Mouse (Mus musculus) kidney, postnatal 10 days (tissue): ENCODE data around the gene Cntnap5b.

Experiments
- DNase-seq: peaks from one replicate; pipeline ENCODE4 v3.0.0; 2021; ENCODE audit warnings: mixed read lengths

Gene Cntnap5b

GRCm38 (mm10) chr1:100180050-100180449 is 407.5 kb downstream of the Cntnap5b start:
- peak; percentile 42 for DNase-seq

GRCm38 (mm10) chr1:100231980-100232608 is 459.5 kb downstream of the Cntnap5b start:
- peak; percentile 19 for DNase-seq

GRCm38 (mm10) chr1:100251964-100252363 is 479.4 kb downstream of the Cntnap5b start:
- no peak for DNase-seq

- DNase-seq: no peak
Observed at GRCm38 (mm10) chr1:100310687-100311086, 538.1 kb downstream of the Cntnap5b start.

GRCm38 (mm10) chr1:100331066-100331465 is 558.5 kb downstream of the Cntnap5b start:
- DNase-seq: no peak

- no peak for DNase-seq
Observed at GRCm38 (mm10) chr1:100369415-100370113, 597.0 kb downstream of the Cntnap5b start.

- no peak for DNase-seq
Observed at GRCm38 (mm10) chr1:100386252-100386651, 613.7 kb downstream of the Cntnap5b start.

GRCm38 (mm10) chr1:100394034-100394433 is 621.5 kb downstream of the Cntnap5b start:
- no peak for DNase-seq

GRCm38 (mm10) chr1:100416658-100417224 is 644.2 kb downstream of the Cntnap5b start:
- peak; percentile 6 for DNase-seq

- no peak for DNase-seq
Observed at GRCm38 (mm10) chr1:100430038-100430774, 657.6 kb downstream of the Cntnap5b start.

GRCm38 (mm10) chr1:100463877-100464276 is 691.3 kb downstream of the Cntnap5b start:
- DNase-seq: no peak

- DNase-seq: no peak
Observed at GRCm38 (mm10) chr1:100465226-100465625, 692.7 kb downstream of the Cntnap5b start.

- no peak for DNase-seq
Observed at GRCm38 (mm10) chr1:100467595-100467994, 695.0 kb downstream of the Cntnap5b start.

GRCm38 (mm10) chr1:100509866-100510265 is 737.3 kb downstream of the Cntnap5b start:
- no peak for DNase-seq
